Mouse (Mus musculus) liver, adult 2 months (tissue): ENCODE data around the gene Ifi47.
"Not testable (repeated sequence)": the region's sequence is repeated elsewhere in the genome, so short reads cannot be mapped to it uniquely, and the experiment has no call there.

Source experiments
- CTCF ChIP-seq: fragments of 200-500 bp; IDR thresholded peaks from 2 replicates; pipeline ENCODE4 v1.5.1; 2011; ENCODE audit warnings: low read depth, low read length, control low read depth
- POLR2A ChIP-seq: fragments of 200-500 bp; IDR thresholded peaks from 2 replicates; pipeline ENCODE4 v1.6.1; 2011; ENCODE audit warnings: low read length, control low read depth; ENCODE audit not compliant: insufficient read depth; ENCODE audit errors: extremely low read depth

- TF ChIP-seq CTCF, POLR2A: not testable (repeated sequence)
Observed at GRCm38 (mm10) chr11:49051894-49052293, 24.5 kb upstream of the Ifi47 start.
